Mouse (Mus musculus) myocyte (in vitro differentiated cells): ENCODE measurements around the gene Slc35b2. TPM values are rescaled to one million over a fixed set of nuclear protein-coding genes. Genes with fewer than 3 reads are reported as not detected.

ENCODE experiments used
- H3K27me3 ChIP-seq: one replicate; pipeline ENCODE4 v1.6.1; 2011; ENCODE audit not compliant: control insufficient read depth, insufficient read depth, insufficient read length
- H3K36me3 ChIP-seq: one replicate; pipeline ENCODE4 v1.6.1; 2011; ENCODE audit not compliant: control insufficient read depth, insufficient read depth
- H3K4me2 ChIP-seq: one replicate; pipeline ENCODE4 v1.6.1; 2011; ENCODE audit warnings: low read depth, control low read depth
- H3K4me3 ChIP-seq: one replicate; pipeline ENCODE4 v1.5.1; 2011; ENCODE audit warnings: mild to moderate bottlenecking, control low read depth, moderate library complexity
- H3K79me2 ChIP-seq: one replicate; pipeline ENCODE4 v1.6.1; 2011; ENCODE audit not compliant: control insufficient read depth, insufficient read depth
- H3ac ChIP-seq: one replicate; pipeline ENCODE4 v1.6.1; 2011; ENCODE audit not compliant: control insufficient read depth, insufficient read length
- CEBPB ChIP-seq: IDR thresholded peaks from 2 replicates; pipeline ENCODE4 v1.6.1; 2011; ENCODE audit warnings: mild to moderate bottlenecking, moderate library complexity; ENCODE audit not compliant: poor library complexity, insufficient read depth, severe bottlenecking
- E2F4 ChIP-seq: IDR thresholded peaks from one replicate; pipeline ENCODE4 v1.6.1; 2011; ENCODE audit warnings: mild to moderate bottlenecking, control low read depth, moderate library complexity; ENCODE audit not compliant: insufficient read depth
- MAX ChIP-seq: IDR thresholded peaks from one replicate; pipeline ENCODE4 v1.6.1; 2011; ENCODE audit warnings: low read depth, mild to moderate bottlenecking, control low read depth
- MYOD1 ChIP-seq, 3 experiments: IDR thresholded peaks; one replicate each; pipeline ENCODE4 v1.6.1; 2011; ENCODE audit warnings: control low read depth in 2 of 3, low read depth in 2 of 3, mild to moderate bottlenecking in 2 of 3, moderate library complexity in 1 of 3; ENCODE audit not compliant: insufficient read length in 2 of 3, control insufficient read depth in 1 of 3
- MYOG ChIP-seq, 3 experiments: IDR thresholded peaks; one replicate each; pipeline ENCODE4 v1.6.1; 2011; ENCODE audit warnings: control low read depth in 2 of 3, low read depth in 2 of 3, mild to moderate bottlenecking in 2 of 3; ENCODE audit not compliant: insufficient read length in 2 of 3, control insufficient read depth in 1 of 3, insufficient read depth in 1 of 3
- POLR2A ChIP-seq: IDR thresholded peaks from one replicate; pipeline ENCODE4 v1.6.1; 2011; ENCODE audit warnings: low read depth, mild to moderate bottlenecking, control low read depth, moderate library complexity; ENCODE audit not compliant: insufficient read length
- POLR2AphosphoS2 ChIP-seq: IDR thresholded peaks from one replicate; pipeline ENCODE4 v1.6.1; 2011; ENCODE audit warnings: low read depth, control low read depth; ENCODE audit not compliant: insufficient read length
- REST ChIP-seq: IDR thresholded peaks from one replicate; pipeline ENCODE4 v1.6.1; 2011; ENCODE audit warnings: mild to moderate bottlenecking, control low read depth, moderate library complexity; ENCODE audit not compliant: insufficient read depth, insufficient read length
- SRF ChIP-seq: IDR thresholded peaks from one replicate; pipeline ENCODE4 v1.6.1; 2011; ENCODE audit warnings: low read depth; ENCODE audit not compliant: control insufficient read depth, insufficient read length
- TCF12 ChIP-seq: IDR thresholded peaks from one replicate; pipeline ENCODE4 v1.6.1; 2011; ENCODE audit warnings: mild to moderate bottlenecking, control low read depth; ENCODE audit not compliant: poor library complexity, insufficient read depth, severe bottlenecking
- TCF3 ChIP-seq: IDR thresholded peaks from one replicate; pipeline ENCODE4 v1.6.1; 2011; ENCODE audit warnings: low read depth, control low read depth; ENCODE audit not compliant: insufficient read length
- USF1 ChIP-seq: IDR thresholded peaks from one replicate; pipeline ENCODE4 v1.6.1; 2011; ENCODE audit warnings: low read depth, mild to moderate bottlenecking, control low read depth, moderate library complexity
- polyA plus RNA-seq: library from polyadenylated mRNA; unstranded; fragments of >200 nt; fragmentation: generic; extraction: Trizol; gene quantifications from one replicate; pipeline ENCODE4 v1.2.1, GENCODE M21; 2012; ENCODE audit warnings: missing spikeins

Gene Slc35b2
- polyA plus RNA-seq, 1 experiment, result 80.1 TPM

DNA sequence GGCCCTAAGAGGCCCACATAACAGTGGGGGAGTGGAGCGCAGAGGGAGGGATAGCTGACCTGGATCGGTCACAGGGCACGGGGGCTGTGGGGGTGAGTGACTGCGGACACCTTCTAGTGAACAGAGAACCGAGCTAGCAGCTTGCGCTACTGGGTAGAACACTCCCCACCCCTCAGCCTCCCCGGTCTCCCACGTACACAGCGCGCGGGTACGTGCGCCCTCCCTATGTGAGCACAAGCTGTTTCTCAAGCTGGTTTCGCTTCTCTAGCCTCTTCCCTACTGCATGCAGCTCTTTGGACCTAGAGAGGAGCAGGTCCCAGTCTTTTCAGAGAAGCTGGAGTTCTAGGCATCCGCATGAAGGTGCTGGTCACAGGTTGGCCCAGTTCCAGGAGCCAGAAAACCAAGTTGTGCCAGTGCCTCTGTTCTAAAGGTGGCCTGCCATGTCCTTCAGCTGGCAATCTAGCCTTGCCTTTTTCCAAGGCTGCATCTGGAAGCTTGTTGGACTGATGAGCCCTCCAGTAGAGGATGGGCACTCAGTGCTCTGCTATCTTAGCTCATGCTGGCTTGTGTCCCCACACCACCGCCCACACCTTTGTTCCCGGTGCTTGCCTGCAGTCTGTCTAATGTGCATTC, 10.6 kb downstream of the Slc35b2 start:
- Histone ChIP-seq H3K36me3 (peaks cover 29% of the 10 kb centered on the region), H3K79me2 (peaks cover 31% of the 10 kb centered on the region), H3K27me3 (no peaks in the 10 kb centered on the region), H3ac (peak overlapping the region; percentile 86), H3K4me3 (peak overlapping the region; percentile 95), H3K4me2 (peak overlapping the region; percentile 70)
- TF ChIP-seq TCF3 (no peak), USF1 (no peak), POLR2AphosphoS2 (peak; percentile 40), TCF12 (no peak), REST (no peak), E2F4 (no peak), POLR2A (peak; percentile 32), MYOG (IDR thresholded peaks at IDR 0.05; ENCODE audit: control insufficient read depth in 1 of 3, insufficient read depth in 1 of 3, insufficient read length in 2 of 3, low read depth in 2 of 3) (no peak), MYOD1 (IDR thresholded peaks at IDR 0.05; ENCODE audit: control insufficient read depth in 1 of 3, insufficient read length in 2 of 3, low read depth in 2 of 3) (no peak), CEBPB (no peak), SRF (no peak), MAX (no peak)

DNA sequence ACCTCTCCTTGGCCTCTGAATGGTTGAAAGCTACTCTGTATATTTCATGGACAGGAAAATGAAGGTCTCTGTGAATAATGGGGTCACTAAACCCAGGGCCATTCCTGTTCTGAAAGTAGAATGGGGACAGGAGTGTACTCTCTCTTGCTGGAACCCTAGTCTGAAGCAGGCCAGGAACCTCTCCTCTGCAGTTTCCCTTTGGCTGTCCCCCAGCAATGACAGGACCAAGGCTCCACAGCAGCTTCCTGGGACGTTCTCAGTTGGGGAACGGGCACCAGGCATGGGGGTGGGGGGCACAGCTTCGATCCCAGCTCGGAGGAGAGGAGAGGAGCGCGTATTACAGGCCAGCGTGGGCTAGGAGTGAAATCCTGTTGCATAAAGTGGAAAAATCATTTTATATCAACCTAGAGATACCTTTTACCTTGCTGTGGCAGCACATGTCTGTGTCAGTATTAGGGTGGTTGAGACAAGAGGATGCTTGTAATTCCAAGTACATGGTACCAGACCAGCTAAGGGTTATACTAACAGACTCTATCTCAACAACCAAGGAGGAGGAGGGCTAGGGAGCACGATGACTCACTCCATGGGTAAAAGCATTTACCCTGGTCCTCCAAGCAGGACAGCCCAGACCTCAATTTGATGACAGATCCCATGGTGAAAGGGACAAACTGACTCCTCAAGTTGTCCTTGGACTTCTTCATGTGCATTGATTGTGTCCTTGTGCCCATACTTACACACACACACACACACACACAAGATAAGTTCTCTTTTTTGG, 11.6 kb downstream of the Slc35b2 start:
- Histone ChIP-seq H3ac (no peak overlapping the region), H3K4me3 (peak overlapping the region; percentile 95), H3K27me3 (no peaks in the 10 kb centered on the region), H3K4me2 (peak overlapping the region; percentile 70), H3K36me3 (peaks cover 18% of the 10 kb centered on the region), H3K79me2 (peaks cover 27% of the 10 kb centered on the region)
- TF ChIP-seq REST (no peak), POLR2A (no peak), USF1 (no peak), MYOD1 (IDR thresholded peaks at IDR 0.05; ENCODE audit: control insufficient read depth in 1 of 3, insufficient read length in 2 of 3, low read depth in 2 of 3) (no peak), POLR2AphosphoS2 (no peak), TCF12 (no peak), MYOG (IDR thresholded peaks at IDR 0.05; ENCODE audit: control insufficient read depth in 1 of 3, insufficient read depth in 1 of 3, insufficient read length in 2 of 3, low read depth in 2 of 3) (no peak), E2F4 (no peak), SRF (no peak), MAX (no peak), CEBPB (no peak), TCF3 (no peak)

DNA sequence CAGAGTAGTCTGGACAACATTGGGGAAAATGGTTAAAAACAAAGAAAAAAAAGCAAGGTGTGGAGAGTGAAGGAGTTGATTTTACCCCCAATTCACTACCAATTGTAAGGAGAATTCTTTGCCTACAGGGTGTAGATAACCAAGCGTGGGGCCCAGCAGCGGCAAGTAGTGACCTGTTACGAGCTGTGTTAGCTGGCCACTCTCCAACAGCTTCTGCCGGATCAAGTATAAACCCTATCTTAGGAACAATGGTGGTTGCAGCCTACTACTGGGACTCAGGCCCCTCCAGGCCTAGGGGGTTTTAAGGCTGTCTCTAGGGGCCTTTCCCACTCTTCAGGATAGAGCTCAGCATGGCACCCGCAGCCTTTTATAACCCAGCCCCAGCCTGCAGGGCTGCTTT, 14.6 kb downstream of the Slc35b2 start:
- Histone ChIP-seq H3K4me3 (no peak overlapping the region), H3K4me2 (no peak overlapping the region), H3K79me2 (no peaks in the 10 kb centered on the region), H3ac (no peak overlapping the region), H3K36me3 (no peaks in the 10 kb centered on the region), H3K27me3 (no peaks in the 10 kb centered on the region)
- TF ChIP-seq TCF12 (no peak), POLR2A (no peak), POLR2AphosphoS2 (no peak), E2F4 (no peak), MAX (no peak), SRF (no peak), CEBPB (no peak), REST (no peak), MYOD1 (IDR thresholded peaks at IDR 0.05; ENCODE audit: control insufficient read depth in 1 of 3, insufficient read length in 2 of 3, low read depth in 2 of 3) (no peak), MYOG (IDR thresholded peaks at IDR 0.05; ENCODE audit: control insufficient read depth in 1 of 3, insufficient read depth in 1 of 3, insufficient read length in 2 of 3, low read depth in 2 of 3) (no peak), USF1 (no peak), TCF3 (no peak)

DNA sequence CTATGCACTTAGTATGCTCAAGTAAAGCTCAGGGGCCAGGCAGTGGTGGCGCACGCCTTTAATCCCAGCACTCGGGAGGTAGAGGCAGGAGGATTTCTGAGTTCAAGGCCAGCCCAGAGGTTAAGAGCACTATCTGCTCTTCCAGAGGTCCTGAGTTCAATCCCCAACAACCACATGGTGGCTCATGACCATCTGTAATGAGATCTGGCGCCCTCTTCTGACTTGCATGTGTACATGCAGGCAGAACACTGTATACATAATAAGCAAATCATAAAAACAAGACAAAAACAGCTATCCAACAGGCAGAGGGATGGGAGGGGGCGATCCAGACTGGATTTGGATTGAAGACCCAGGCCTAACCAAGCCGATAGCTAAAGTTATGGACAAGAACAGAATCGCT, 15.2 kb downstream of the Slc35b2 start:
- Histone ChIP-seq H3K79me2 (no peaks in the 10 kb centered on the region), H3K27me3 (no peaks in the 10 kb centered on the region), H3ac (no peak overlapping the region), H3K36me3 (no peaks in the 10 kb centered on the region), H3K4me3 (no peak overlapping the region), H3K4me2 (no peak overlapping the region)
- TF ChIP-seq MYOD1 (IDR thresholded peaks at IDR 0.05; ENCODE audit: control insufficient read depth in 1 of 3, insufficient read length in 2 of 3, low read depth in 2 of 3) (no peak), POLR2A (no peak), MYOG (IDR thresholded peaks at IDR 0.05; ENCODE audit: control insufficient read depth in 1 of 3, insufficient read depth in 1 of 3, insufficient read length in 2 of 3, low read depth in 2 of 3) (no peak), CEBPB (no peak), E2F4 (no peak), SRF (no peak), POLR2AphosphoS2 (no peak), TCF12 (no peak), TCF3 (no peak), MAX (no peak), REST (no peak), USF1 (no peak)
